Mouse (Mus musculus): Measurements from ENCODE around the gene Ptprs. TPM values are rescaled to one million over a fixed set of nuclear protein-coding genes. Genes with fewer than 3 reads are reported as not detected.
A peak's percentile ranks its signal among the peaks of the same experiment; 100 is the strongest.

Ptprs gene
- total RNA-seq, 2 experiments from 2014 or later: 38.2 to 44.4 TPM

GRCm38 (mm10) chr17:56471136-56471535 lies 5.1 kb downstream of the Ptprs start:
- no peak for DNase-seq
- intact Hi-C loops (cut with DNase I; ENCODE audit: low total_unique reads): no loop called here

GRCm38 (mm10) chr17:56470571-56470970 lies 5.7 kb downstream of the Ptprs start:
- no peak for DNase-seq
- intact Hi-C loops (cut with DNase I; ENCODE audit: low total_unique reads): no loop called here

- intact Hi-C loops (cut with DNase I; ENCODE audit: low total_unique reads): no loop called here
- no peak for DNase-seq
Measured at GRCm38 (mm10) chr17:56470001-56470436, 6.3 kb downstream of the Ptprs start.

GRCm38 (mm10) chr17:56469275-56469674 lies 7.0 kb downstream of the Ptprs start:
- DNase-seq: no peak
- intact Hi-C loops (cut with DNase I; ENCODE audit: low total_unique reads): no loop called here

GRCm38 (mm10) chr17:56468870-56469269 lies 7.4 kb downstream of the Ptprs start:
- no peak for DNase-seq
- intact Hi-C loops (cut with DNase I; ENCODE audit: low total_unique reads): no loop called here

- intact Hi-C loops (cut with DNase I; ENCODE audit: low total_unique reads): no loop called here
- no peak for DNase-seq
Measured at GRCm38 (mm10) chr17:56468380-56468779, 7.9 kb downstream of the Ptprs start.

GRCm38 (mm10) chr17:56467456-56467884 lies 8.8 kb downstream of the Ptprs start:
- intact Hi-C loops (cut with DNase I; ENCODE audit: low total_unique reads): no loop called here
- DNase-seq: peak; percentile 42

- intact Hi-C loops (cut with DNase I; ENCODE audit: low total_unique reads): no loop called here
- DNase-seq: no peak
Measured at GRCm38 (mm10) chr17:56466747-56467146, 9.5 kb downstream of the Ptprs start.

- DNase-seq: no peak
- intact Hi-C loops (cut with DNase I; ENCODE audit: low total_unique reads): no loop called here
Measured at GRCm38 (mm10) chr17:56464817-56465216, 11.5 kb downstream of the Ptprs start.

GRCm38 (mm10) chr17:56464345-56464744 lies 11.9 kb downstream of the Ptprs start:
- intact Hi-C loops (cut with DNase I; ENCODE audit: low total_unique reads): no loop called here
- DNase-seq: no peak

- intact Hi-C loops (cut with DNase I; ENCODE audit: low total_unique reads): no loop called here
- DNase-seq: no peak
Measured at GRCm38 (mm10) chr17:56463500-56463899, 12.8 kb downstream of the Ptprs start.

- no peak for DNase-seq
- intact Hi-C loops (cut with DNase I; ENCODE audit: low total_unique reads): no loop called here
Measured at GRCm38 (mm10) chr17:56462835-56463455, 13.3 kb downstream of the Ptprs start.

- intact Hi-C loops (cut with DNase I; ENCODE audit: low total_unique reads): no loop called here
- peak; percentile 100 for DNase-seq
Measured at GRCm38 (mm10) chr17:56461771-56462743, 14.2 kb downstream of the Ptprs start.

- no peak for DNase-seq
- intact Hi-C loops (cut with DNase I; ENCODE audit: low total_unique reads): no loop called here
Measured at GRCm38 (mm10) chr17:56460876-56461275, 15.4 kb downstream of the Ptprs start.

- intact Hi-C loops (cut with DNase I; ENCODE audit: low total_unique reads): no loop called here
- DNase-seq: no peak
Measured at GRCm38 (mm10) chr17:56457442-56457841, 18.8 kb downstream of the Ptprs start.

- intact Hi-C loops (cut with DNase I; ENCODE audit: low total_unique reads): no loop called here
Measured at GRCm38 (mm10) chr17:56456353-56456752, 19.9 kb downstream of the Ptprs start.

GRCm38 (mm10) chr17:56453689-56454088 lies 22.6 kb downstream of the Ptprs start:
- no peak for DNase-seq
- intact Hi-C loops (cut with DNase I; ENCODE audit: low total_unique reads): no loop called here

More at GRCm38 (mm10) chr17:56456353-56456752, 19.9 kb downstream of the Ptprs start:
- no peak for DNase-seq

- intact Hi-C loops (cut with DNase I; ENCODE audit: low total_unique reads): no loop called here
- DNase-seq: peak; percentile 49
Measured at GRCm38 (mm10) chr17:56453251-56453650, 23.0 kb downstream of the Ptprs start.

GRCm38 (mm10) chr17:56447716-56448115 lies 28.6 kb downstream of the Ptprs start:
- no peak for DNase-seq
- intact Hi-C loops (cut with DNase I; ENCODE audit: low total_unique reads): no loop called here

GRCm38 (mm10) chr17:56445397-56445796 lies 30.9 kb downstream of the Ptprs start:
- intact Hi-C loops (cut with DNase I; ENCODE audit: low total_unique reads): no loop called here
- DNase-seq: no peak

- intact Hi-C loops (cut with DNase I; ENCODE audit: low total_unique reads): no loop called here
- DNase-seq: no peak
Measured at GRCm38 (mm10) chr17:56444771-56445170, 31.5 kb downstream of the Ptprs start.

Data from gastrocnemius, postnatal 14 days (tissue).